Mouse (Mus musculus) right cerebral cortex, adult 18-20 months (tissue): ENCODE data around the gene Cyp4f16.
A peak's percentile ranks its signal among the peaks of the same experiment; 100 is the strongest.
"Not testable (repeated sequence)": the region's sequence is repeated elsewhere in the genome, so short reads cannot be mapped to it uniquely, and the experiment has no call there.

Experiments
- DNase-seq: peaks from one replicate; pipeline ENCODE4 v3.0.0; 2022; ENCODE audit warnings: mixed read lengths

Cyp4f16 gene

GRCm38 (mm10) chr17:32550900-32551770, 14.8 kb downstream of the Cyp4f16 start:
- peak; percentile 85 for DNase-seq

- not testable (repeated sequence) for DNase-seq
Measured at GRCm38 (mm10) chr17:32553016-32553415, 16.7 kb downstream of the Cyp4f16 start.

GRCm38 (mm10) chr17:32554368-32554767, 18.0 kb downstream of the Cyp4f16 start:
- DNase-seq = not testable (repeated sequence)

- DNase-seq = not testable (repeated sequence)
Measured at GRCm38 (mm10) chr17:32563301-32563700, 26.9 kb downstream of the Cyp4f16 start.

GRCm38 (mm10) chr17:32573286-32573685, 36.9 kb downstream of the Cyp4f16 start:
- DNase-seq = not testable (repeated sequence)

GRCm38 (mm10) chr17:32577496-32578186, 41.3 kb downstream of the Cyp4f16 start:
- DNase-seq = no peak

- no peak for DNase-seq
Measured at GRCm38 (mm10) chr17:32596494-32596893, 60.1 kb downstream of the Cyp4f16 start.
